Mouse (Mus musculus) spleen, postnatal 36 days (tissue): Measurements from ENCODE around the gene Slc27a4.

Experiments used
- DNase-seq, 2 experiments: peaks; one replicate each; pipeline ENCODE4 v3.0.0; 2022; ENCODE audit warnings: low spot score in 2 of 2, mixed read lengths in 1 of 2

Slc27a4 gene

GRCm38 (mm10) chr2:29820025-29820817 lies 17.8 kb downstream of the Slc27a4 start, which contains the start of gene Urm1:
Gene Urm1, plus strand, starts transcription at chr2:29820075.
- DNase-seq: peak; percentile 68 to 72

GRCm38 (mm10) chr2:29826318-29826925 lies 24.0 kb downstream of the Slc27a4 start:
- no peak for DNase-seq

GRCm38 (mm10) chr2:29826926-29827708 lies 24.7 kb downstream of the Slc27a4 start:
- peak; percentile 95 to 97 for DNase-seq

- no peak for DNase-seq
Observed at GRCm38 (mm10) chr2:29827709-29828024, 25.2 kb downstream of the Slc27a4 start.

GRCm38 (mm10) chr2:29831106-29831505 lies 28.7 kb downstream of the Slc27a4 start:
- DNase-seq: no peak

GRCm38 (mm10) chr2:29833796-29834195 lies 31.4 kb downstream of the Slc27a4 start:
- no peak for DNase-seq

GRCm38 (mm10) chr2:29835391-29835899 lies 33.0 kb downstream of the Slc27a4 start:
- DNase-seq: no peak

- no peak for DNase-seq
Observed at GRCm38 (mm10) chr2:29839460-29839859, 37.0 kb downstream of the Slc27a4 start.

GRCm38 (mm10) chr2:29843231-29844105 lies 41.0 kb downstream of the Slc27a4 start:
- no peak for DNase-seq

GRCm38 (mm10) chr2:29844115-29844514 lies 41.7 kb downstream of the Slc27a4 start:
- DNase-seq: no peak

- DNase-seq: no peak
Observed at GRCm38 (mm10) chr2:29844661-29845060, 42.2 kb downstream of the Slc27a4 start.

- DNase-seq: no peak
Observed at GRCm38 (mm10) chr2:29845636-29846035, 43.2 kb downstream of the Slc27a4 start.

GRCm38 (mm10) chr2:29846061-29846853 lies 43.8 kb downstream of the Slc27a4 start:
- no peak for DNase-seq

GRCm38 (mm10) chr2:29846911-29847310 lies 44.5 kb downstream of the Slc27a4 start:
- no peak for DNase-seq

- no peak for DNase-seq
Observed at GRCm38 (mm10) chr2:29849041-29849440, 46.6 kb downstream of the Slc27a4 start.

GRCm38 (mm10) chr2:29849841-29850480 lies 47.5 kb downstream of the Slc27a4 start:
- no peak for DNase-seq

GRCm38 (mm10) chr2:29852957-29853485 lies 50.6 kb downstream of the Slc27a4 start:
- no peak for DNase-seq

GRCm38 (mm10) chr2:29853736-29854135 lies 51.3 kb downstream of the Slc27a4 start:
- DNase-seq: no peak

- no peak for DNase-seq
Observed at GRCm38 (mm10) chr2:29855585-29856210, 53.3 kb downstream of the Slc27a4 start.
